Mouse (Mus musculus): ENCODE data around the gene Car5a.

- TF ChIP-seq GATA1 (IDR thresholded peaks at IDR 0.05; ENCODE audit: borderline replicate concordance, low read length) (no peak), CTCF (IDR thresholded peaks at IDR 0.05; ENCODE audit: low read depth, low read length) (no peak), TAL1 (conservative IDR thresholded peaks at IDR 0.05; ENCODE audit: low read depth, low read length) (no peak), GATA2 (IDR thresholded peaks at IDR 0.05; ENCODE audit: borderline replicate concordance, low read depth, low read length) (no peak)
These were observed 18.2 kb upstream of the Car5a start for GRCm38 (mm10) chr8:121962892-121963291.
